Mouse (Mus musculus) erythroblast, embryonic 14.5 days (primary cell): ENCODE measurements around the gene Epc2.

Experiments used
- GATA1 ChIP-seq: IDR thresholded peaks from 2 replicates; pipeline ENCODE4 v1.6.1; 2012; ENCODE audit warnings: low read length, inconsistent platforms, mixed read lengths
- TAL1 ChIP-seq: IDR thresholded peaks from 3 replicates; pipeline ENCODE4 v1.6.1; 2012; ENCODE audit warnings: low read length, inconsistent platforms, mixed read lengths

- no peak for TF ChIP-seq GATA1
- no peak for TF ChIP-seq TAL1
Observed at GRCm38 (mm10) chr2:49596318-49596717, 145.0 kb downstream of the Epc2 start.
